Mouse (Mus musculus) megakaryocyte, embryonic 14.5 days (primary cell): ENCODE measurements around the gene Gm10283. TPM values are rescaled to one million over a fixed set of nuclear protein-coding genes. Genes with fewer than 3 reads are reported as not detected.
"Not testable (repeated sequence)": the region's sequence is repeated elsewhere in the genome, so short reads cannot be mapped to it uniquely, and the experiment has no call there.

Source experiments
- H3K27me3 ChIP-seq: replicated peaks from 2 replicates; pipeline ENCODE3; 2012; ENCODE audit warnings: inconsistent platforms
- H3K36me3 ChIP-seq: replicated peaks from 2 replicates; pipeline ENCODE3; 2012; ENCODE audit warnings: low read length, inconsistent platforms, mixed read lengths
- H3K4me1 ChIP-seq: 2 replicates; pipeline ENCODE4 v1.6.1; 2012; ENCODE audit warnings: inconsistent platforms
- H3K4me3 ChIP-seq: replicated peaks from 2 replicates; pipeline ENCODE3; 2012; ENCODE audit warnings: moderate library complexity, mild to moderate bottlenecking, inconsistent platforms
- H3K9me3 ChIP-seq: 2 replicates; pipeline ENCODE4 v1.6.1; 2012; ENCODE audit warnings: inconsistent platforms
- FLI1 ChIP-seq: IDR thresholded peaks from 2 replicates; pipeline ENCODE4 v1.6.1; 2012; ENCODE audit warnings: low read length, inconsistent platforms, mixed read lengths
- GATA1 ChIP-seq: IDR thresholded peaks from 3 replicates; pipeline ENCODE4 v1.6.1; 2012; ENCODE audit warnings: mixed read lengths, low read length, inconsistent platforms, borderline replicate concordance
- polyA plus RNA-seq: library from polyadenylated mRNA; stranded (reverse); fragments of >175 nt; gene quantifications from 2 replicates; pipeline ENCODE4 v1.2.3, GENCODE M21; 2012; ENCODE audit warnings: low replicate concordance; ENCODE audit not compliant: insufficient read depth

The Gm10283 gene
- polyA plus RNA-seq = not detected in 2 replicates

DNA sequence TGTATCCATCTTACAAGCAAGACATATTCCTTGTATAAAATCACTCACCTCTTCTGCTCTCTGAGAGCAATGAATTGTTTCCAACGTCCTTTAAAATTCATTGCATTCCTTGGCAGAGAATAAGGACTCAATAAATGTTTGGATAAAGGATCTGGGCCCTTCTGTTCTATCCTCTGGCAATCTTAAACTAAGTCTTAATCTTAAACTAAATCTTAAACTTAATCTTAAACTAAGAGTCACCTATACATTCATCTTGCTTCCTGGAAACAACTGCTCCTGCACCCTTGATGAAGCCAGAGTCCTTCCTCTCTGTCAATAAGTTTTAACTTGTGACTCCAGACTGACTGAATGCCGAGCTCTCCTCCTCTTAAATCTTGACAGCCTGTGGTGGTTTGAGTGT, at the start of gene Gm10283:
TSS of gene Gm10283 (minus strand) at position 101 of the 400 bp plus-strand sequence.
- peaks cover 8% of the 10 kb centered on the region for H3K27me3 ChIP-seq
- H3K4me1 ChIP-seq = peaks cover 10% of the 10 kb centered on the region
- H3K4me3 ChIP-seq = no peak within 1 kb of the TSS
- H3K36me3 ChIP-seq = no peaks in the 10 kb centered on the region
- TF ChIP-seq FLI1 = no peak
- no peak for TF ChIP-seq GATA1
- no peaks in the 10 kb centered on the region for H3K9me3 ChIP-seq

- Histone ChIP-seq H3K9me3 (peaks cover 8% of the 10 kb centered on the region), H3K27me3 (no peaks in the 10 kb centered on the region), H3K4me3 (no peak overlapping the region), H3K4me1 (no peaks in the 10 kb centered on the region), H3K36me3 (no peaks in the 10 kb centered on the region)
- TF ChIP-seq GATA1 (no peak), FLI1 (no peak)
These were observed 31.9 kb upstream of the Gm10283 start for GRCm38 (mm10) chr8:60534945-60535344.

GRCm38 (mm10) chr8:60518286-60518685, 15.3 kb upstream of the Gm10283 start:
- Histone ChIP-seq H3K4me3 (no peak overlapping the region), H3K36me3 (no peaks in the 10 kb centered on the region), H3K4me1 (no peaks in the 10 kb centered on the region), H3K9me3 (no peaks in the 10 kb centered on the region), H3K27me3 (no peaks in the 10 kb centered on the region)
- TF ChIP-seq GATA1 (no peak), FLI1 (no peak)

GRCm38 (mm10) chr8:60505653-60506521, 2.9 kb upstream of the Gm10283 start, which contains the start of gene Aadat:
Gene Aadat (plus strand): TSS chr8:60505932.
- no peaks in the 10 kb centered on the region for H3K9me3 ChIP-seq
- H3K27me3 ChIP-seq = peaks cover 8% of the 10 kb centered on the region
- peak within 1 kb of the TSS; percentile 92 for H3K4me3 ChIP-seq
- no peaks in the 10 kb centered on the region for H3K36me3 ChIP-seq
- TF ChIP-seq GATA1 (no peak), FLI1 (no peak)
- peaks cover 10% of the 10 kb centered on the region for H3K4me1 ChIP-seq

- H3K4me3 ChIP-seq, H3K9me3 ChIP-seq, H3K4me1 ChIP-seq, H3K36me3 ChIP-seq, H3K27me3 ChIP-seq: not testable (repeated sequence)
These were observed 8.0 kb downstream of the Gm10283 start for GRCm38 (mm10) chr8:60495046-60495445.

- no peaks in the 10 kb centered on the region for H3K27me3 ChIP-seq
- H3K4me3 ChIP-seq = no peak overlapping the region
- no peaks in the 10 kb centered on the region for H3K4me1 ChIP-seq
- TF ChIP-seq GATA1 = no peak
- no peak for TF ChIP-seq FLI1
- H3K9me3 ChIP-seq = peaks cover 4% of the 10 kb centered on the region; the same call in 1 of the 2 replicates
- no peaks in the 10 kb centered on the region for H3K36me3 ChIP-seq
These were observed 8.4 kb downstream of the Gm10283 start for GRCm38 (mm10) chr8:60494606-60495005.

GRCm38 (mm10) chr8:60492471-60492870, 10.5 kb downstream of the Gm10283 start:
- no peak for TF ChIP-seq FLI1
- TF ChIP-seq GATA1 = no peak
- no peaks in the 10 kb centered on the region for H3K4me1 ChIP-seq
- H3K36me3 ChIP-seq = no peaks in the 10 kb centered on the region
- peaks cover 4% of the 10 kb centered on the region; the same call in 1 of the 2 replicates for H3K9me3 ChIP-seq
- no peak overlapping the region for H3K4me3 ChIP-seq
- H3K27me3 ChIP-seq = no peaks in the 10 kb centered on the region

- TF ChIP-seq FLI1 = no peak
- no peak for TF ChIP-seq GATA1
- H3K27me3 ChIP-seq = no peaks in the 10 kb centered on the region
- peaks cover 4% of the 10 kb centered on the region; the same call in 1 of the 2 replicates for H3K9me3 ChIP-seq
- no peak overlapping the region for H3K4me3 ChIP-seq
- no peaks in the 10 kb centered on the region for H3K36me3 ChIP-seq
- no peaks in the 10 kb centered on the region for H3K4me1 ChIP-seq
These were observed 11.1 kb downstream of the Gm10283 start for GRCm38 (mm10) chr8:60491871-60492270.

GRCm38 (mm10) chr8:60490147-60490546, 12.9 kb downstream of the Gm10283 start:
- no peaks in the 10 kb centered on the region for H3K36me3 ChIP-seq
- no peaks in the 10 kb centered on the region for H3K27me3 ChIP-seq
- H3K4me3 ChIP-seq = no peak overlapping the region
- peaks cover 4% of the 10 kb centered on the region; the same call in 1 of the 2 replicates for H3K9me3 ChIP-seq
- TF ChIP-seq FLI1 = no peak
- TF ChIP-seq GATA1 = no peak
- H3K4me1 ChIP-seq = no peaks in the 10 kb centered on the region

DNA sequence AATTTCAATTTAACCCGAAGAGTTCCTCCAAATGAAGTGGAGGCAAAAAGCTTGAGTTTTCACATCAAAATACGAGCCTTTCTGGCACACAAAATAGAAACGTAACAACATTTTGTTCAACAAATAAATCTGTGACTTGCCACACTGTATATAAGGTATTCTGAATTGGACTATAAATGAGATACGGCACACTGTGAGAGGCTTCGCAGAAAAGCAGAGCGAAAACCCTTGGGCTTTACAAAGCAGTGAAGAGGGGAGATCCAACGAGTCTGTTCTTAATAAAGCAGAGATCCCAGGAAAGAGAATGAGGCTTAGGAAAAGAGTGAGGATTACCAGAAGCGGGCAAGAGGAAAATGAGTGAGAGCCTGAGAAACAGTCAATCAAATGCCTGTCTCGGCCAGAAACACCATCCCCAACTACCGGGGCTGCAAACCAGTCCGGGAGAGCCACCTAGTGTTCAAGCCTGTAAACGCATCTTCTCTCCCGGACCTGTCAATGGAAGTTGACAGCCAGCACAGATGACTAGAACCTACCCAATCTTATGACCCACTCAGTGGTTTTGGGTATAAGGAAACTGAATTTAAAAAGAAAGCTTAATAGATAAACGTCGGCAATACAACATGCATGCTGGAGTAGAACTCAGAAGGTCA, 36.2 kb downstream of the Gm10283 start:
- TF ChIP-seq GATA1 = no peak
- TF ChIP-seq FLI1 = no peak
- no peak overlapping the region for H3K4me3 ChIP-seq
- no peaks in the 10 kb centered on the region for H3K36me3 ChIP-seq
- H3K4me1 ChIP-seq = no peaks in the 10 kb centered on the region
- no peaks in the 10 kb centered on the region for H3K27me3 ChIP-seq
- H3K9me3 ChIP-seq = peaks cover 8% of the 10 kb centered on the region
